Mouse (Mus musculus) hindbrain, embryonic 12.5 days (tissue): ENCODE measurements at regions not wholly inside any gene's neighbourhood (a gene's known extent, or its start where the extent isn't known, plus 50 kb on each side); places are given as distances from the start of the nearest gene placed in this dataset.

ENCODE experiments used
- ATAC-seq: fragments of 200-750 bp; cut with Nextera tagmentation; 2 replicates; pipeline ENCODE4 v1.8.0; 2017; ENCODE audit warnings: moderate TSS enrichment; ENCODE audit not compliant: low FRiP score
- H3K27ac ChIP-seq: fragments of 300-500 bp; sonication (generic); 2 replicates; pipeline ENCODE4 v1.5.1; 2016; ENCODE audit warnings: mild to moderate bottlenecking
- H3K27me3 ChIP-seq: fragments of 300-500 bp; sonication (generic); 2 replicates; pipeline ENCODE4 v1.6.1; 2016; ENCODE audit warnings: mild to moderate bottlenecking
- H3K36me3 ChIP-seq: fragments of 300-500 bp; sonication (generic); 2 replicates; pipeline ENCODE4 v1.6.1; 2016; ENCODE audit warnings: mild to moderate bottlenecking
- H3K4me1 ChIP-seq: fragments of 300-500 bp; sonication (generic); 2 replicates; pipeline ENCODE4 v1.6.1; 2016
- H3K4me2 ChIP-seq: fragments of 300-500 bp; sonication (generic); replicated peaks from 2 replicates; pipeline ENCODE4 v1.6.1; 2016; ENCODE audit warnings: mild to moderate bottlenecking
- H3K4me3 ChIP-seq: fragments of 300-500 bp; sonication (generic); 2 replicates; pipeline ENCODE4 v1.5.1; 2016; ENCODE audit warnings: mild to moderate bottlenecking
- H3K9ac ChIP-seq: fragments of 300-500 bp; sonication (generic); 2 replicates; pipeline ENCODE4 v1.6.1; 2016; ENCODE audit warnings: mild to moderate bottlenecking, moderate library complexity
- H3K9me3 ChIP-seq: fragments of 300-500 bp; sonication (generic); replicated peaks from 2 replicates; pipeline ENCODE4 v1.6.1; 2016; ENCODE audit warnings: mild to moderate bottlenecking
- WGBS: fragments of 180-500 bp; shearing (Covaris S2); methylation state at CpG from one replicate; pipeline ENCODE4 v1.1.7; 2016; 5-methylcytosine and 5-hydroxymethylcytosine counted together

DNA sequence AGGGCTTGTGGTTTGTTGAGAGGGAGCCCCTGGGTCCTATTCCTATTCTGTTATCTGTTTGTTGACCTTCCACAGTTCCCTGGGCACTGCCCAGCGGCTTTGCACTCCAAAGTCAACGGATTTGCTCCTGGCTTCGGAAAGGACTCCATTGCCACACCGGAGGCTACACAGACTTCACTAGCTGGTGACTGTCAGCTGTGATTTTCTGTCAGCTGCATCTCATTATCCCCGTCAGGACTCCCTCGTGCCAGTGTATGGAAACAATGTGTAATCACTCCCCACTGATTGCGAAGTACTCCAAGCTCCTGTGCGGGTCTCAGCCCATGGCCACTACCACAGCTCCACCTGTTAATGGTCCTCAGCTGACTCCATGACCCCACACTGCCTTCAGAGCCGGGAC lies 99.0 kb upstream of the Maf start:
- no peak for ATAC-seq
- H3K9me3 ChIP-seq, result no peaks in the 10 kb centered on the region
- no peak overlapping the region for H3K4me2 ChIP-seq
- no peak overlapping the region for H3K4me3 ChIP-seq
- H3K36me3 ChIP-seq, result no peaks in the 10 kb centered on the region
- no peak overlapping the region for H3K27ac ChIP-seq
- no peak overlapping the region for H3K9ac ChIP-seq
- no peaks in the 10 kb centered on the region for H3K27me3 ChIP-seq
- WGBS, result 42% methylated on average over 9 of the region's 9 CpGs
- peaks cover 4% of the 10 kb centered on the region; the same call in 1 of the 2 replicates for H3K4me1 ChIP-seq

DNA sequence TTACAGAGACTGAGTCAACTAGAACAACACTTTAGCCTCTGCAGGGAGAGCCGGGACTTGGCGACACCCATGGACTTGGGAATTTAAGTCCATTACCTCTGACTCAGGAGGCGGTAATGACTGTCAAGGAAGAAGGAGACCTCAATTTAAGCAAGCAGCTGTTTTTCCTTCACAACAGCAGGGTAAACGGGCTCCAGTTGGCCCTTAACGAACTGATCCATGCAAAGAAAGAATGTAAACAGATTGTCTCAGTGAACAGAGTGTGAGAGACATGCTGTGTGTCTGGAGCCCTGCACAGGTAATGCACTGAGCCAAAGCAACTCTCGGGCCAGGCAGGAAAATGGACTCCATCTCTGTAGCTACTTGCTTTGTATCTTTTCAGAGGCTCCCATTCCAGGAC lies 98.5 kb upstream of the Maf start:
- WGBS, result 68% methylated on average over 6 of the region's 6 CpGs
- no peak overlapping the region for H3K4me2 ChIP-seq
- no peak overlapping the region for H3K27ac ChIP-seq
- peaks cover 4% of the 10 kb centered on the region; the same call in 1 of the 2 replicates for H3K4me1 ChIP-seq
- no peaks in the 10 kb centered on the region for H3K27me3 ChIP-seq
- H3K9ac ChIP-seq, result no peak overlapping the region
- no peaks in the 10 kb centered on the region for H3K9me3 ChIP-seq
- no peak for ATAC-seq
- no peak overlapping the region for H3K4me3 ChIP-seq
- H3K36me3 ChIP-seq, result no peaks in the 10 kb centered on the region

DNA sequence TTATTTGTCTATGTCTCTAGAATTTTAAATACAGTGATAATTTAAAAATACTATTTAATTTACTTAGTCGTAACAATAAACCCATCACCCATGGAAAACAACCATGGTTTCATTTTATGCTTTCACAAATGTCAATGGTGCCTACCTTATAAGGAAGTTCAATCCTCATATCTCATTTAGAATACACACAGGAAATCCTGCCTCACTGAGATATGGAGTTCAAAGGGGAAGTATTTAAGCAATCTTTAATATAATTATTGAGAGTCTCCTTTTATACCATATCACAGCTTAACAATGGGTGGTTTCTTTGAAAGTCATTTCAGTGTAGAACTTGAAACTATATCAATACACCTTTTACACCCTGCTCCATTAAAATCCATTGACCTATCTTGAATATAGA lies 86.0 kb upstream of the Maf start:
- Histone ChIP-seq H3K9ac (no peak overlapping the region), H3K27ac (no peak overlapping the region), H3K9me3 (no peaks in the 10 kb centered on the region), H3K4me2 (no peak overlapping the region), H3K36me3 (no peaks in the 10 kb centered on the region), H3K4me1 (no peaks in the 10 kb centered on the region), H3K4me3 (no peak overlapping the region), H3K27me3 (no peaks in the 10 kb centered on the region)
- no peak for ATAC-seq
- 91% methylated on average over 1 of the region's 1 CpGs for WGBS

GRCm38 (mm10) chr8:115788421-115788820 lies 80.8 kb upstream of the Maf start:
- WGBS, result 74% methylated on average over 6 of the region's 6 CpGs
- Histone ChIP-seq H3K27me3 (no peaks in the 10 kb centered on the region), H3K27ac (no peak overlapping the region), H3K9ac (no peak overlapping the region), H3K4me3 (no peak overlapping the region), H3K4me1 (no peaks in the 10 kb centered on the region), H3K4me2 (no peak overlapping the region), H3K9me3 (no peaks in the 10 kb centered on the region), H3K36me3 (no peaks in the 10 kb centered on the region)
- no peak for ATAC-seq

DNA sequence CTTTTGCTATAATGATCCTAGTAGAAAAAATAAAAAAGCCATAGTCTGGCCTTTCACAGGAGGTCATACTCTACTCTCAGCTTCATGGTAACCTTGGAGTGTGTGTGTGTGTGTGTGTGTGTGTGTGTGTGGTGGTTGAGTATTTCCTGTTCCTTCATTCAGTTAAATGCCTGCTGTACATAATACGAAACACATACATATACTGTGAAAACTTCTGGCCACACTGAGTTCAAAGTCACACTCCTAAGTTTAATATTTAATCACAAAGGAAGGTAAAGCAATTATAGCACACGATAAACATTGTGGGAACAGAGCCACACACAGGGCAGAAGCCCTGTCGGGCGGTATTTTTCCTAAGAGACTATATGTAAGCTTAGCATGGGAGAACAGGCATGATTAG lies 78.6 kb upstream of the Maf start:
- H3K9me3 ChIP-seq, result no peaks in the 10 kb centered on the region
- 94% methylated on average over 4 of the region's 4 CpGs for WGBS
- H3K36me3 ChIP-seq, result no peaks in the 10 kb centered on the region
- no peak overlapping the region for H3K4me3 ChIP-seq
- no peak overlapping the region for H3K4me2 ChIP-seq
- H3K27me3 ChIP-seq, result no peaks in the 10 kb centered on the region
- ATAC-seq, result no peak
- no peaks in the 10 kb centered on the region for H3K4me1 ChIP-seq
- no peak overlapping the region for H3K9ac ChIP-seq
- H3K27ac ChIP-seq, result no peak overlapping the region

- Histone ChIP-seq H3K27me3 (no peaks in the 10 kb centered on the region), H3K36me3 (no peaks in the 10 kb centered on the region), H3K27ac (no peak overlapping the region), H3K9me3 (no peaks in the 10 kb centered on the region), H3K4me3 (no peak overlapping the region), H3K4me1 (no peaks in the 10 kb centered on the region), H3K4me2 (no peak overlapping the region), H3K9ac (no peak overlapping the region)
- ATAC-seq, result no peak
- 90% methylated on average over 3 of the region's 3 CpGs for WGBS
Measured at GRCm38 (mm10) chr8:115785769-115786168, 78.2 kb upstream of the Maf start.

DNA sequence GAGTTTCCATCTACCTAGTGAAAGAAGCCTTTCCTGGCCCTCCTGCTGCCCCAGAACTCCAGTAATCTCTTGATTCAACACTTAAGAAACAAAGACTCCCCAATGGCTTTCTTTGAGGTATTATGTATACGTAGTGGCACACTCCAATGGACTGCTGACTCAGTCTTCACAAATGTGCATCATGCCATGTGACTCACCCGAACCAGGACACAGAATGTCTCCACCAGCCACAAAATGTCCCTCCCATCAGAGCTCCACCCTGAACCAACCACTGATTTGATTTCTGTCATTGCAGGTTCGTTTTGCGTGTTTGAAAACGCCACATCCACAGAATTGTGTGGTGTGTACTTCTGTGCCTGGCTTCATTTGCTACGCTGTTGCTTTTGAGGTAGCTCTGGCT lies 75.8 kb upstream of the Maf start:
- no peaks in the 10 kb centered on the region for H3K27me3 ChIP-seq
- WGBS, result 88% methylated on average over 6 of the region's 6 CpGs
- no peak overlapping the region for H3K9ac ChIP-seq
- H3K36me3 ChIP-seq, result no peaks in the 10 kb centered on the region
- no peaks in the 10 kb centered on the region for H3K9me3 ChIP-seq
- H3K4me1 ChIP-seq, result no peaks in the 10 kb centered on the region
- no peak overlapping the region for H3K4me3 ChIP-seq
- H3K27ac ChIP-seq, result no peak overlapping the region
- H3K4me2 ChIP-seq, result no peak overlapping the region
- ATAC-seq, result no peak

GRCm38 (mm10) chr8:115778433-115778832 lies 70.8 kb upstream of the Maf start:
- no peak overlapping the region for H3K9ac ChIP-seq
- no peak overlapping the region for H3K4me2 ChIP-seq
- no peak overlapping the region for H3K27ac ChIP-seq
- no peaks in the 10 kb centered on the region for H3K4me1 ChIP-seq
- no peak overlapping the region for H3K4me3 ChIP-seq
- no peaks in the 10 kb centered on the region for H3K36me3 ChIP-seq
- 97% methylated on average over 1 of the region's 1 CpGs for WGBS
- no peaks in the 10 kb centered on the region for H3K9me3 ChIP-seq
- no peaks in the 10 kb centered on the region for H3K27me3 ChIP-seq
- ATAC-seq, result no peak

DNA sequence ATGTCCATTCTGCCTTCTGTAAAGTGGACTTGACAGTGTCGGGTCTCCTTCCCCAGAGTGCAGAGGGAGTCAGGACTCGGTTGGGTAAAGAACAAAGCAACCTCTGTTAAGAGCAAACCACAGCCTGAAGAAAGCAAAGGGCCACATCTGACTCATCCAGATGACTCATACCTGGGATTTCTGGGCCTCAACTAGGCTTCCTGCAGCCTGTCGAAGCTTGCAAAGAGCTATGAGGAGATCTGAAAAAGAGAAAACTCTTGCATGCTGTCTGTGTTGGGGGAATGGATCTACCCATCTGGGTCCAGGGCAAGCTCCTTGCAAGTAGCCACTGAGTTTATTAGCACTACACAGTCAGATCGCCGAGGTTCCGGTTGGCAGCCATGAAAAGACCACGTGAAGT lies 63.5 kb upstream of the Maf start:
- H3K4me3 ChIP-seq, result no peak overlapping the region
- no peak overlapping the region for H3K9ac ChIP-seq
- no peaks in the 10 kb centered on the region for H3K27me3 ChIP-seq
- no peaks in the 10 kb centered on the region for H3K9me3 ChIP-seq
- 84% methylated on average over 7 of the region's 7 CpGs for WGBS
- no peak for ATAC-seq
- H3K4me2 ChIP-seq, result no peak overlapping the region
- no peaks in the 10 kb centered on the region for H3K36me3 ChIP-seq
- peaks cover 7% of the 10 kb centered on the region for H3K4me1 ChIP-seq
- no peak overlapping the region for H3K27ac ChIP-seq

- H3K9ac ChIP-seq, result no peak overlapping the region
- no peaks in the 10 kb centered on the region for H3K9me3 ChIP-seq
- H3K27me3 ChIP-seq, result no peaks in the 10 kb centered on the region
- WGBS, result 93% methylated on average over 4 of the region's 4 CpGs
- no peaks in the 10 kb centered on the region for H3K36me3 ChIP-seq
- H3K4me2 ChIP-seq, result no peak overlapping the region
- no peak for ATAC-seq
- no peak overlapping the region for H3K27ac ChIP-seq
- H3K4me1 ChIP-seq, result peaks cover 8% of the 10 kb centered on the region
- no peak overlapping the region for H3K4me3 ChIP-seq
Measured at GRCm38 (mm10) chr8:115768631-115769030, 61.0 kb upstream of the Maf start.

DNA sequence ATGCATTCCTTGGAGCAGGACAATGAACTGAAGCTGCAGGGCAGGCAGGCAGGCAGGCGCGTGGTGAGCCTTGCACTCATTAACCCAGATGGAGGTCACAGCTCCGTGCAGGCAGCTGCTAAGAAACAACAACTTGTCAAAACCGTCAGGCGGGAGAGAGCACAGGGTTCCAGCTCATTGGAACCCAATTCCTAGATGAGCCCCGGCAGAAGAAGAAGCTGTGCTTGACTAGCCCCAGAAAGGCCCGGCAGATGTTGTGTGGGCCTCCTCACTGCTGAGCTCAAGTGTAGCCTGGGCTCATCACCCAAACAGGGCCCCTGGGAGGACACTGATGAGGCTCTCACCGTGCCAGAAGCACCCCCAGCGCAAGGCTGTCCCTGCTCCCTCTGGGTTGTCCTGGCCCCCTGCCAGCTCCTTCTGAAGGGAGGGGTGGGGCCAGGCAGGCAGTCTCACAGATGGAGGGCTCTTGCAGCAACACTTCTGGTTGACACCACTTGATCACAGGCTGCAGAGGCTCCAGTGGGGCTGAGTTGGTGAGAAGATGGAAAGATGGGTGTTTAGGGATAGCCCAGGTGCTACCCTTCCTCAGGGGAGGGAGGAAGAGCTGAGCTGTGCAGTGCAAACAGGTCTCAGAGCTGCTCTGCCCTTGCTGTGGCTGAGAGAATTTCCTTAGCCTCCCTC lies 58.8 kb upstream of the Maf start:
- Histone ChIP-seq H3K4me2 (no peak overlapping the region), H3K9ac (no peak overlapping the region), H3K36me3 (no peaks in the 10 kb centered on the region), H3K27ac (no peak overlapping the region), H3K27me3 (no peaks in the 10 kb centered on the region), H3K9me3 (no peaks in the 10 kb centered on the region), H3K4me1 (peaks cover 8% of the 10 kb centered on the region), H3K4me3 (no peak overlapping the region)
- WGBS, result 6% methylated on average over 9 of the region's 9 CpGs
- ATAC-seq, result peak; percentile 68

GRCm38 (mm10) chr8:115764551-115764950 lies 57.0 kb upstream of the Maf start:
- WGBS, result 82% methylated on average over 4 of the region's 4 CpGs

DNA sequence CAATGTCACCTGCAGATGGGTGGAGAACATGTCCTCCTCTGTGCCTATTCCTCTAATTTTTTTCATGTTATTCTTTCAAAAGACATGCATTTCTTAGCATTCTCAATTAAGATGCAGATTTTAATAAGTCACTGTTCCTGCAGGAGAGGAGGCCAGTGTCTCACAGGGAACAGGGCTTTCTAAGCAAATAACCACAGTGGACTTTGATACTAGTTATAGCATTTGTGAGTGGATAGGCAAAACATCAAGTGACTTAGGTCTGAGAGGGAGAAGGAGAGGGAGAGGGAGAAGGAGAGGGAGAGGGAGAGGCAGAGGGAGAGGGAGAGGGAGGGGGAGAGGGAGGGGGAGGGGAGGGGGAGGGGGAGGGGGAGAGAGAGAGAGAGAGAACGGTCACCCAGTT lies 50.4 kb upstream of the Maf start:
- H3K27me3 ChIP-seq, result no peaks in the 10 kb centered on the region
- no peak overlapping the region for H3K4me2 ChIP-seq
- H3K36me3 ChIP-seq, result no peaks in the 10 kb centered on the region
- no peak overlapping the region for H3K4me3 ChIP-seq
- no peak for ATAC-seq
- H3K9ac ChIP-seq, result no peak overlapping the region
- H3K4me1 ChIP-seq, result no peaks in the 10 kb centered on the region
- no peaks in the 10 kb centered on the region for H3K9me3 ChIP-seq
- H3K27ac ChIP-seq, result no peak overlapping the region
- no CpG with 5 or more reads among the region's 1 CpGs for WGBS

More at GRCm38 (mm10) chr8:115764551-115764950, 57.0 kb upstream of the Maf start:
- Histone ChIP-seq H3K4me2 (no peak overlapping the region), H3K27ac (no peak overlapping the region), H3K9me3 (no peaks in the 10 kb centered on the region), H3K9ac (no peak overlapping the region), H3K4me1 (peaks cover 8% of the 10 kb centered on the region), H3K4me3 (no peak overlapping the region), H3K27me3 (no peaks in the 10 kb centered on the region), H3K36me3 (no peaks in the 10 kb centered on the region)
- ATAC-seq, result no peak
